Mouse (Mus musculus) neural tube, embryonic 15.5 days (tissue): ENCODE results near the gene Nmt1. TPM values are rescaled to one million over a fixed set of nuclear protein-coding genes. Genes with fewer than 3 reads are reported as not detected.

Source experiments
- ATAC-seq: fragments of 200-750 bp; cut with Nextera tagmentation; 2 replicates; pipeline ENCODE4 v1.8.0; 2017; ENCODE audit warnings: mild to moderate bottlenecking, moderate TSS enrichment, moderate library complexity; ENCODE audit not compliant: low FRiP score
- H3K27ac ChIP-seq: fragments of 300-500 bp; sonication (generic); replicated peaks from 2 replicates; pipeline ENCODE4 v1.5.1; 2015; ENCODE audit warnings: mild to moderate bottlenecking, inconsistent platforms
- H3K27me3 ChIP-seq: fragments of 300-500 bp; sonication (generic); replicated peaks from 2 replicates; pipeline ENCODE4 v1.6.1; 2015; ENCODE audit warnings: inconsistent platforms
- H3K36me3 ChIP-seq: fragments of 300-500 bp; sonication (generic); 2 replicates; pipeline ENCODE4 v1.6.1; 2015; ENCODE audit warnings: inconsistent platforms
- H3K4me1 ChIP-seq: fragments of 300-500 bp; sonication (generic); 2 replicates; pipeline ENCODE4 v1.6.1; 2015; ENCODE audit warnings: inconsistent platforms
- H3K4me2 ChIP-seq: fragments of 300-500 bp; sonication (generic); 2 replicates; pipeline ENCODE4 v1.6.1; 2015; ENCODE audit warnings: inconsistent platforms, mild to moderate bottlenecking, moderate library complexity
- H3K4me3 ChIP-seq: fragments of 300-500 bp; sonication (generic); replicated peaks from 2 replicates; pipeline ENCODE4 v1.5.1; 2015; ENCODE audit warnings: mild to moderate bottlenecking, inconsistent platforms
- H3K9ac ChIP-seq: fragments of 300-500 bp; sonication (generic); replicated peaks from 2 replicates; pipeline ENCODE4 v1.6.1; 2015; ENCODE audit warnings: mild to moderate bottlenecking, inconsistent platforms
- H3K9me3 ChIP-seq: fragments of 300-500 bp; sonication (generic); replicated peaks from 2 replicates; pipeline ENCODE4 v1.6.1; 2016; ENCODE audit warnings: inconsistent platforms
- WGBS: fragments of 180-500 bp; shearing (Covaris S2); methylation state at CpG from one replicate; pipeline ENCODE4 v1.1.7; 2015; ENCODE audit warnings: mixed read lengths; 5-methylcytosine and 5-hydroxymethylcytosine counted together
- polyA plus RNA-seq: library from polyadenylated mRNA; unstranded; fragments of >200 nt; fragmentation: Nextera tagmentation; extraction: Ambion mirVana; gene quantifications from 2 replicates; pipeline ENCODE4 v1.2.1, GENCODE M21; 2015

Gene Nmt1
- 33.8 and 39.3 TPM in 2 replicates for polyA plus RNA-seq

DNA sequence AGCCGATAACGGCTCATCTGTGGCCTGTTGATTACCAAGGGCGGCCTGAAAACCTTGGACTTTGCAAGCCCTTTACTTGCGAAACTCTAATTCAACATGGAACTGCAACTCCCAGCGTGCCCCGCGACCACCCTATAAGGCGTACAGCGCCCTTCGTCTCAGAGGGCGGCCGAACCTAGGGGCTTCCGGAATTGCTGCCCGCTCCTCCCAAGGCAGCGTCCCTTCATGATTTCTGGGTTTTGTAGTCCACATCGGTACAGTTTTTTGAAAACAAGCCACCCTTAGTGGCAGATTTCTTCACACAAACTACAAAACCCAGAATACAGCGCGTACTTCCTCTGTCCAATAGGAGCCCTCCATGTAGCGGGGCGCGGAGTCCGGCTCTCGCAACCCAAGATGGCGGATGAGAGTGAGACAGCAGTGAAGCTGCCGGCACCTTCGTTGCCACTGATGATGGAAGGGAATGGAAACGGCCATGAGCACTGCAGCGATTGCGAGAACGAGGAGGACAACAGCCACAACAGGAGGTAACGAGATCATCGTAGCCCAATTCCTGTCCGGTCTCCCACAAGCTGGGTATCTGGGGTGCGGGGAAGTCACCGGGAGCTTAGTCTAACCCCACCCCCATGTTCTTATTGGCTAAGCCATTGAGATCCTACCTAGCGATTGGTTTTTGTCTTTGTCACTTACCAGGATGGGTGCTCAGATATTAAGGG is at the start of gene Nmt1, which contains the start of gene Dcakd:
Nmt1 (plus strand) TSS at position 15 of the 716 bp plus-strand sequence.
Dcakd (minus strand) TSS at position 158 of the 716 bp plus-strand sequence.
- WGBS, result under 1% methylated on average over 36 of the region's 36 CpGs
- Histone ChIP-seq H3K4me3 (peak within 1 kb of the TSS; percentile 85), H3K9ac (peak within 1 kb of the TSS; percentile 80), H3K4me1 (peaks cover 45% of the 10 kb centered on the region), H3K9me3 (no peaks in the 10 kb centered on the region), H3K4me2 (peak within 1 kb of the TSS; percentile 70), H3K27ac (peak within 1 kb of the TSS; percentile 89), H3K27me3 (no peaks in the 10 kb centered on the region), H3K36me3 (no peaks in the 10 kb centered on the region; the same call in 1 of the 2 replicates)
- ATAC-seq, result peak; percentile 98

DNA sequence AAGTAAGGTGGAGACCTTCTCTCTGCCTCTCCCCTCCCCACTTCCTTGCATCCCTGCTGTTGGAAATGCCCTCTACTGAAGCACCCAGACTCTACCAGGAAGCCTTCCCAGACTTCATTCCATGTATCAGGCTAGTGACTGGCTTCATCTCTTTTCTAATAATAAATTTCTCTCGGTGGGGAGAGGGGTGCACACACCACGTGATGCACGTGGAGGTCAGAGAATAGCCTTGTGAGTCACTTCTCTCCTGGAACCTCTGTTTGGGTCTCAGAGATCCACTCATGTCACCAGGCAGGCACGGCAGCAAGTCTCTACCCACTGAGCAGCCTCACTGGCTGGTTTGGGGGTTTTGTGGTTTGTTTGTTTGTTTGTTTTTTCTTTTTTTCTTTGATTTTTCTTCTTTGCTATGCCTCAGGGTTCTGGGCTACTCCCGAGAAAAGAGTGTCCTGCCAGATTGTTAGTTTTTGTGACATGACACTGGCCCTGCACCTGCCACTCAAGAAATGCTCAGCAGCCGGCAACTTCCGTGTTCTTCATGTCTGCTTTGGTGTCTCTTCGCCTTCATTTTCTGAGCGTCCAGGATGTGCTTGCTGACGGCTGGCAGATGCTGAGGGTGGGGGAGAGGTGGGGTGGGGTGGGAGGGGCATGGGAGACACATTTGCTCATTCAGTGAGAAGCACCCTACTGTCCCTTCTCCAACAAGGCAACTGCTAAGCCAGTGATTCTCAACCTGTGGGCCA is 46.7 kb upstream of the Nmt1 start:
- Histone ChIP-seq H3K4me3 (no peak overlapping the region), H3K4me2 (no peak overlapping the region), H3K9me3 (no peaks in the 10 kb centered on the region), H3K4me1 (0 out of 2 replicates have a peak, but pooled peaks cover 3% of the 10 kb centered on the region), H3K36me3 (no peaks in the 10 kb centered on the region), H3K9ac (no peak overlapping the region), H3K27ac (no peak overlapping the region), H3K27me3 (0 out of 2 replicates have a peak, but pooled peaks cover 3% of the 10 kb centered on the region)
- no peak for ATAC-seq
- 67% methylated on average over 10 of the region's 10 CpGs for WGBS

DNA sequence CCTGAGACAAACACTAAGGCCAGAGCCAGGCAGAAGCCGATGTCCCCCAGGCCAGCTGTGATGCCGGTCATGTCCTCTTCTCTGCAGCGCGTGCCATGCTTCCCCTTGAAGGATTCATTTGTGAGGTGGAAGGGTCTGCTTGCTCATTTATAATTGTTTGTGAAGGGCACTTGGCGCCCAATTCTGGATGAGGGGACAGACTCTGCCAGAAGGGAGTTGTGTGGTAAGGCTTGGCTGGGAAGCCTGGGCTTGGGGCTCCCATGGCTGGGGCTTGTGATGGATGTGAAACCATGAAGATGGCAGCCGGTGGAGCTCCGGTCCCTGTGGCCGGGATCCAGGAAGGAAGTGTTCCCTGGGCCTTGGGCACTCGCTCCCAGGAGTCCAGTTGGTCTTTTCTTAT is 43.9 kb upstream of the Nmt1 start:
- Histone ChIP-seq H3K9me3 (no peaks in the 10 kb centered on the region), H3K27me3 (peaks cover 14% of the 10 kb centered on the region), H3K4me1 (0 out of 2 replicates have a peak, but pooled peaks cover 3% of the 10 kb centered on the region), H3K4me2 (no peak overlapping the region), H3K4me3 (no peak overlapping the region), H3K9ac (no peak overlapping the region), H3K27ac (no peak overlapping the region), H3K36me3 (no peaks in the 10 kb centered on the region)
- 85% methylated on average over 9 of the region's 9 CpGs for WGBS
- no peak for ATAC-seq

DNA sequence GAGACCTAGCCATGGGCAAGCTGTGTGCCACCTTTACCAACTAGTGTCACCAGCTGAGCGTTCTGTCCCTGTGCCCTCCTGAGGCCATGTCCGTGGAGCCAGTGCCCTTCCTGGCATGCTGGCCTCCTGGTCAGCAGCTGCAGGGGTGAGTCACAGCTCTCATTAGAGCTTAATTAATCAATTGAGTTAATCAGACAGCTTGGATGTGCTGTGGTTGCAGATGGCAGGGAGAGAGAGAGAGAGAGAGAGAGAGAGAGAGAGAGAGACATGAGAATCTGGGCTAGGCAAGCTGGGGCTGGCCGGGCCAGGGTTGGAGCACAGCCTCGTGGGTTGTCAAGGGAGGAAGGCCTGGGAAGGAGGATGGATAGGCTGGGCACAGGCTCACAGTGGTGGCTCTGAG is 43.4 kb upstream of the Nmt1 start:
- no peaks in the 10 kb centered on the region for H3K36me3 ChIP-seq
- WGBS, result 42% methylated on average over 4 of the region's 4 CpGs
- no peak overlapping the region for H3K27ac ChIP-seq
- H3K4me2 ChIP-seq, result no peak overlapping the region
- peaks cover 20% of the 10 kb centered on the region for H3K27me3 ChIP-seq
- ATAC-seq, result no peak
- peaks cover 7% of the 10 kb centered on the region for H3K4me1 ChIP-seq
- no peak overlapping the region for H3K9ac ChIP-seq
- no peaks in the 10 kb centered on the region for H3K9me3 ChIP-seq
- H3K4me3 ChIP-seq, result no peak overlapping the region

DNA sequence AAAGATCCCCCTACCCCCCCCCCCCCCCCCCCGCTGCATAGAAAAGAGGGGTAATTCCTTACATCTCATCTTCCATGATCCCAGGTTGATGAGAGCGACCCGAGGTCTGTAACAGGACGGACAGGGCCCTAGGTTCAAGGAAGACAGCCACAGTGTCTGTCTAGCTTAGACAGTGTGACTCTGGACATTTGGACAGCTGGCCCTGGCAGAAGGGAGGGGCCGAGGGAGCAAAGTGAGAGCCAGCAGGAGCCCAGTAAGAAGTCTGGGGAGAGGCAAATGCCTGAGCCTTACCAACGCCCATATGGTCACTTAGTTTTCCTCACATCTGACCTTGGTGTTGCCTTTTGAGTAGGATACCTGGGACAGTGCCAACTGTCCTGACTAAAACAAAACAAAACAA is 42.8 kb upstream of the Nmt1 start:
- H3K4me2 ChIP-seq, result no peak overlapping the region
- ATAC-seq, result no peak
- WGBS, result 70% methylated on average over 5 of the region's 6 CpGs
- H3K4me3 ChIP-seq, result no peak overlapping the region
- no peaks in the 10 kb centered on the region for H3K9me3 ChIP-seq
- no peaks in the 10 kb centered on the region for H3K36me3 ChIP-seq
- H3K27me3 ChIP-seq, result peaks cover 25% of the 10 kb centered on the region
- H3K4me1 ChIP-seq, result peaks cover 12% of the 10 kb centered on the region
- H3K27ac ChIP-seq, result no peak overlapping the region
- no peak overlapping the region for H3K9ac ChIP-seq

DNA sequence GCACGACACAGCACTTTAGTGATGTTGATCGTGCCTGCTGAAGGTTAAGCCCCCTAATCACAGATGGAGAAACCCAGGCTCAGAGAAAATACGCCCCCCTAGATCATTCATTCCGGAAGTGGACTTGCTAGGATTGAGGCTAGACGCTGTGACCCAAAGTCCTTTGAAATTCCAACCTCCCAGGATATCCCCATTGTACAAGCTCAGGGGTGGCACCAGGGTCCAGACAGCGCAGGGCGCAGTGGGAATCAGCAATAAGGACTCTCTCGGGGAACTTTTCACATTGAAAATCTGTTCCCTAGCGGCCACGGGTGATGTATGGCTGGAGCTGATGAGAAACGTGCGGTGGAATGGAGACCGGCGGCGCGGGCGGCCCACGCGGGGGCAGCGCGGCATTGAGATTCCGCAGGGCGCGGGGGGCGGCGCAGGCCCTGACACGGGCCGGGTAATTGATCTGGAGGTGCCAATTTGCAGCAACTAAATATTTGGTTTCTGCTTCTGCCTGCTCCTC is 38.3 kb upstream of the Nmt1 start:
- peaks cover 7% of the 10 kb centered on the region for H3K36me3 ChIP-seq
- 3% methylated on average over 28 of the region's 28 CpGs for WGBS

DNA sequence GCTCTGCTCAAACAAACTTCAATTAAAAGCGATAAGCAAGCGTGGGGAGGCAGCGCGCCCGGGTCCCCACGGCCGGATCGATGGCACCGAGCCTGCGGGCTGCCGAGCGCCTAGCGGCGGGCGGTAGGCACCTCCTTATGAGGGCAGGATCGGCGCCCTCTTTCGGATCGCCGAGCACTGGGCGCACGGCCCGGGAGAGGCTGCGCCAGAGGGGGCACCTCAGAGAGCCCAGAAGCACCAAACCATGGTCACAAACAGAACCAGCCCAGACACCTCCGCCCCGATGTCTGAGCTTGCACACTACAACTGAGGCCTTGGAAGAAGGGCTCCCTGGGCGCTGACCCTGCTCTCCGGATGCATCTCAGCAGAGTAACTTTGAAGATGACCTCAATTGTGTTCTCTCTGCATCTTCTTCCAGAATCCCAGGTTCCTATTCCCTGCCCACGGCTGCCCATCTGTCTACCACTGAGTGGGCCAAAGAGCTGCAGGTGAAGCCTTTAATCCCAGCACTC is 37.8 kb upstream of the Nmt1 start:
- Histone ChIP-seq H3K9ac (peak overlapping the region; percentile 36), H3K4me2 (peak overlapping the region; percentile 72), H3K27me3 (peaks cover 33% of the 10 kb centered on the region), H3K4me3 (peak overlapping the region; percentile 32), H3K36me3 (peaks cover 12% of the 10 kb centered on the region), H3K27ac (no peak overlapping the region), H3K9me3 (no peaks in the 10 kb centered on the region), H3K4me1 (peaks cover 27% of the 10 kb centered on the region)
- no peak for ATAC-seq
- WGBS, result 2% methylated on average over 29 of the region's 29 CpGs

More for the DNA sequence above, 38.3 kb upstream of the Nmt1 start:
- H3K4me3 ChIP-seq, result peak overlapping the region; percentile 32
- H3K4me2 ChIP-seq, result peak overlapping the region; percentile 72
- H3K9me3 ChIP-seq, result no peaks in the 10 kb centered on the region
- H3K4me1 ChIP-seq, result peaks cover 27% of the 10 kb centered on the region
- H3K27me3 ChIP-seq, result peaks cover 33% of the 10 kb centered on the region
- H3K9ac ChIP-seq, result peak overlapping the region; percentile 36
- H3K27ac ChIP-seq, result no peak overlapping the region
- ATAC-seq, result no peak

DNA sequence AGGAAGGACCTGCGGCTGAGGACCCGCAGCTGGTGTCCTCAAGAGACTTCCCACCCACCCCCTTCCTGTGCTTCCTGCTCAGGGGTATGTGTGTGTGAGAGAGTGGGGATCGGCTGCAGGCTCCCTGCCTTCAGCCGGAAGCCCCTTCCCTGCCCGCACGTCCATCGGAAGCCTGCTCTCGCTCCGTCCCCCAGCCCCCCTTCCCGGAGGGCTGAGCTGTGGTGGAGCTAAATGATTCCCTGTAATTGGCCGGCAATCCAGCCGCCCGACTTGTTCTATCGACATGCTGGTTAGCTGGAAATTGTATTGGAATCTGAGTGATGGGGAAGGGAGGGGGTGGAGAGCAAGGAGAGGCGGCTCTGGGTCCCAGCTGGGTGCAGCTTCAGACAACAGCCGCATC is 36.3 kb upstream of the Nmt1 start:
- WGBS, result 2% methylated on average over 16 of the region's 16 CpGs

DNA sequence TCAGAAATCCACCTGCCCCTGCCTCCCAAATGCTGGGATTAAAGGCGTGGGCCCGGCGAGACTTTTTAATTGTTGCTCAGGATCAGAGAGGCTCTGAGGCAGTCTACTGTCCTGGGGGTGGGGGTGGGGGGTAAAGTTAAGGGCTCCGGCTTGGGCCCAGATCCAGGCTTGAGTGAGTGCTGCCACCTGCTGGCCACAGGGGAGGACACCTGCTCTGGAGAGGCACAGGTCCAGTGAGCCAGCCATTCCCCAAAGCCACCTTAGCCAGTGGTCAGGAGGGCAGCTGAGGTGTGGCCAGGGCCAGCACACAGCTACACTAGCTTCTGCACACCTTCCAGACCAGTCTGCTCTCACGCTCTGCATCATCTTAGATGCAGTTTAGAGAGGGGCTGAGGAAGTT is 35.0 kb upstream of the Nmt1 start:
- Histone ChIP-seq H3K4me3 (no peak overlapping the region), H3K9ac (no peak overlapping the region), H3K36me3 (peaks cover 38% of the 10 kb centered on the region), H3K4me1 (peaks cover 27% of the 10 kb centered on the region), H3K4me2 (no peak overlapping the region), H3K27ac (no peak overlapping the region), H3K27me3 (peaks cover 30% of the 10 kb centered on the region), H3K9me3 (no peaks in the 10 kb centered on the region)
- WGBS, result 5% methylated on average over 5 of the region's 5 CpGs
- 0 out of 2 replicates have a peak, but pooled peaks have one; percentile 16 for ATAC-seq

More for the DNA sequence above, 36.3 kb upstream of the Nmt1 start:
- Histone ChIP-seq H3K27ac (no peak overlapping the region), H3K4me2 (peak overlapping the region; percentile 49), H3K9me3 (no peaks in the 10 kb centered on the region), H3K4me3 (peak overlapping the region; percentile 5; the same call in 1 of the 2 replicates), H3K27me3 (peaks cover 30% of the 10 kb centered on the region), H3K9ac (peak overlapping the region; percentile 26), H3K4me1 (peaks cover 27% of the 10 kb centered on the region), H3K36me3 (peaks cover 27% of the 10 kb centered on the region)
- ATAC-seq, result no peak

DNA sequence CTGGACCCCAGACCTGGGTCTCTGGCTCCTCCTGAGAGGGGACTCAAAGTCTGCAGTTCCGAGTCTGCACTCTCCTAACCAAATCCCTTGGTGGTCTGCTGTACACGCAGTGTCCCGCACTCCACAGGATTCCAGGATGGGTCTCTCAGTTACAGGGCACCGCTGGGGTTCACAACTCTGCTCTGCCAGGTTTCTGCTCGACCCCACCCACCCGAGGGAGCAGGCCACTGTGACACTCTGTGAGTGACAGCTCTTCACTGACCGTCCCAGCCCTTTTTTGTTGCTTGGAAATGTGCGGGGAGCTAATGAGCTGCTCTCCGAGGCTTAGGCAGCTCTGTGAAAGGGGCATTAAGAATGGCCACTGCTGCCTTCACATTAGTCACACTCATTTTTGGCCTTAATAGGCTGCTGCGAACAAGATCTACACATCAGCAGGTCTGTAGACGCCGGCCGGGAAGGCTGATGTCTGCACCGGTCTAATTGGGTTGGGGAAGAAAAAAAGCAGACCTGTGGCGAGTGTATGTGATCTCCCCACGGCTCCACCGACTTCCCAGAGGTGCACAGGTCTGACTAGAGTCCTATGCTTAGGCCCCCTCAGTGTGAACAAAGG is 34.5 kb upstream of the Nmt1 start:
- Histone ChIP-seq H3K27ac (no peak overlapping the region), H3K4me1 (peaks cover 27% of the 10 kb centered on the region), H3K9me3 (no peaks in the 10 kb centered on the region), H3K4me3 (no peak overlapping the region), H3K27me3 (peaks cover 25% of the 10 kb centered on the region), H3K36me3 (peaks cover 44% of the 10 kb centered on the region), H3K9ac (no peak overlapping the region), H3K4me2 (no peak overlapping the region)
- peak; percentile 23; the same call in 1 of the 2 replicates for ATAC-seq
- 33% methylated on average over 17 of the region's 17 CpGs for WGBS

DNA sequence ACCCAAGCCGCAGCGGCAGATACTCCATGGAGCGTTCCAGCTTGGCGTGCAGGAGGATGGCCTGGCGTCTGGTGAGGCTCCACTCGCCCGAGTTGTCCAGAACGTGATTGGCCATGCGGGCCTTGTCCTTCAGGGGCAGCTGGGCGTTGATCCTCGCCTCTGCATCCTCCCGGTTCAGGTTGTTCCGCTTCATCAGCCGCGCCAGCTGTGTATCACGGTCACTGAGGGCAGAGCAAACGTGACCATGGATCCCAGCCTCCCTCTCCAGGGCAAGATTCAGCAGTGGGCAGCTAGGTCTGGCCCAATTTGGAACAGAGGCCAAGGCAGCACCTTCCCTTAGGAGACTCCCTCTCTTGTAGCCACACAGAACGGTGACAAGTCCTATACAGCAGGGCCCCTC is 33.0 kb upstream of the Nmt1 start:
- peaks cover 54% of the 10 kb centered on the region for H3K36me3 ChIP-seq
- H3K4me1 ChIP-seq, result peaks cover 20% of the 10 kb centered on the region
- H3K27me3 ChIP-seq, result peaks cover 10% of the 10 kb centered on the region
- no peaks in the 10 kb centered on the region for H3K9me3 ChIP-seq
- no peak overlapping the region for H3K9ac ChIP-seq
- 89% methylated on average over 18 of the region's 18 CpGs for WGBS
- no peak overlapping the region for H3K27ac ChIP-seq
- H3K4me3 ChIP-seq, result no peak overlapping the region
- ATAC-seq, result no peak
- H3K4me2 ChIP-seq, result no peak overlapping the region
